Mouse (Mus musculus) kidney, adult 8-10 months (tissue): ENCODE results near the gene Nrxn1.

Experiments used
- DNase-seq, 2 experiments: peaks; one replicate each; pipeline ENCODE4 v3.0.0; 2022

The Nrxn1 gene

GRCm38 (mm10) chr17:90054312-90054711, 1038.6 kb downstream of the Nrxn1 start:
- no peak for DNase-seq

GRCm38 (mm10) chr17:90039316-90039715, 1053.6 kb downstream of the Nrxn1 start:
- DNase-seq = no peak

- no peak for DNase-seq
Measured at GRCm38 (mm10) chr17:90032416-90032815, 1060.5 kb downstream of the Nrxn1 start.

- no peak for DNase-seq
Measured at GRCm38 (mm10) chr17:90016636-90017035, 1076.2 kb downstream of the Nrxn1 start.

- no peak for DNase-seq
Measured at GRCm38 (mm10) chr17:90011761-90012160, 1081.1 kb downstream of the Nrxn1 start.

- no peak for DNase-seq
Measured at GRCm38 (mm10) chr17:90007438-90008109, 1085.3 kb downstream of the Nrxn1 start.

GRCm38 (mm10) chr17:89990651-89991050, 1102.2 kb downstream of the Nrxn1 start:
- no peak for DNase-seq
